Mouse (Mus musculus): ENCODE measurements around the gene Acsm3. TPM values are rescaled to one million over a fixed set of nuclear protein-coding genes. Genes with fewer than 3 reads are reported as not detected.
"Not testable (repeated sequence)": the region's sequence is repeated elsewhere in the genome, so short reads cannot be mapped to it uniquely, and the experiment has no call there.

Acsm3 gene
- total RNA-seq (2015; ENCODE audit: low replicate concordance) (not detected in 2 replicates), total RNA-seq (2017; ENCODE audit: low replicate concordance) (not detected in 2 replicates)

DNA sequence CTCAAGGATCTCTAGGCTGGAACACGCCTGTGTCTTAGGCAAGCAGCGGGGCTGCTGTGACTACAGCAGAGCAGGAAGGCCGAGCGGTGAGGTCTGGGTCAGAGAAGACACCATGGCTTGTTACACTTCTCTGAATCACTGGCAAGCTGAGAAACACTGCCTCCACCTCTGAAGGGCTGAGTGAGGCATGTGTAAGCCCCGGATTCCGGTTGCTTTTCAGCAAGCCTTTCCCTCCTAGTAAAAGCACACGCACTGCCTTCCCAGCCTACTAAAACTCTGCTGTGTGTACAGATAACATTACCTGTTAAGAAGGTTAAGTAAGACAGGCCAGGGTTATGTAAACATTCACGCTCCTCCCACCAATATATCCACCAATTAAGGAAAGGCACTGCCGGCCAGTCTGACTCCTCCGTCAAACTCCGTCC lies at the start of gene Acsm3:
Gene Acsm3, plus strand, starts transcription at position 397 of the 425 bp plus-strand sequence.
- no peak for ATAC-seq (replicated peaks; ENCODE audit: low FRiP score, poor library complexity, severe bottlenecking)

DNA sequence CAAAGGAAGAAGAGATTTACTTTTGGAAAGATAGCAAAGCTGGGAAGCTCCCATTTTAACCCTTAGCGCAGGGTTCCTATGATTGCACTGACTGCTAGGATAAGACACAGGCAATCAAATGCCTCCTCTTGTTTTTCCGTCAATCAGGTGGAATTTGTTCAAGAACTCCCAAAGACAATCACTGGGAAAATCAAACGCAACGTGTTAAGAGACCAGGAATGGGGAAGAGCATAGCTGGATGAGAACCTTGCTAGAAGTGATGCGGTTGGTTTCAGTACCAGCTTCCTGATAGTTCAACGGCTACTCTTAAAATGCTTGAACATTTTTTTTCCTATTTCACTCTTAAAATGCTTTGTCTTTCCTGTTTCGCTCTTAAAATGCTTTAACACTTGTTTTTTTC lies 46.6 kb upstream of the Acsm3 start:
- ATAC-seq (replicated peaks; ENCODE audit: low FRiP score, poor library complexity, severe bottlenecking): no peak

DNA sequence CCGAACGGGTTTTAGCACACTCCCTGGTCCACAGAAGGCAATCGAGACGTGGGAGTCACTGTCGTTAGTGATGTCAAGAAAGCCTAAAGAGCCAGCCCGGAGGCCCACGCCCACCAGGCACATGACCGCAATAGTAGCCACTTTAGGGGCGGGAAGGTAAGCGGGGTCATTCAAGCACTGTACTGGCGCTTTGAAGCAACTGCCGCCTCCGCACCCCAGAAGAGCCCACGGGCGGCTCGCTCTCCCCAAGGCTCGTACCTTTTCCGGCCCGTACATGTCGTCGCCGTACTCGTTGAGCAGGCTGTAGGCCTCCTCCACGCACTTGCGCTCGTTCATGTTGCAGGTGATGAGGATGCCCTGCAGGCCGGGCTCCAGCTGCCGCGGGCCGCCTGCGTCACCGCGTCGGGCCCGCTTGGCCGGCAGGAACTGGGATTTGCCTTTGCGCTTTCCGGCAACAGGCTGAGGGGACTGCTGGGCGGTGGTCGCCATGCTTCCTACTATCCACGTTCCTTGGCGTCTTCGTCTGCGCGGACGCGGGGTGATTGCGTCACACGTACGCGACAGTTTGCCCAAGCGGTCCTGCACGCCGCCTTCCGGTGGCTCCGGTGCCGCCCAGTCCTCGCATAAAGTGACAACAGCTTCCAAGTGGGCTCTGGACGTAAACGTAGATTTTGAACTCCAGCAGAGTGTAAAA lies 40.3 kb upstream of the Acsm3 start, which contains the start of gene Thumpd1:
Gene Thumpd1, minus strand, starts transcription at position 546 of the 694 bp plus-strand sequence.
- peak; percentile 87 for ATAC-seq (replicated peaks; ENCODE audit: low FRiP score, poor library complexity, severe bottlenecking)

DNA sequence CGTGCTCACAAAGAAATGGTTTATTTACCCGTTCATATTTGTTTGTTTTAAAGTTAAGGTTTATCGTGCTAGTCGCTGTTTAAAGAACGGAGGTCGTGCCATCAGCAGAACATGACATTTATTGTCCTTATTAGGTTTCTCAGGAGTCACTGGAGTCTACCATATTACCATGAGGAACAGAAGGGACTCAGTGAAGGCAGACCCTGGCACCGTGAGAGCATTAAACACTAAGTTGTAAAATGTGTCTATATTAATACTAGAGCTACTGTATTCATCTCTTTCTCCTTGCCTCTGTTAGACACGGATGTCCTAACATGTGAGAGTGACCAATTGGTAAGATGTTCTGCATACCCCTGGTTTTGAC lies 39.8 kb upstream of the Acsm3 start:
- peak; percentile 39 for ATAC-seq (replicated peaks; ENCODE audit: low FRiP score, poor library complexity, severe bottlenecking)

DNA sequence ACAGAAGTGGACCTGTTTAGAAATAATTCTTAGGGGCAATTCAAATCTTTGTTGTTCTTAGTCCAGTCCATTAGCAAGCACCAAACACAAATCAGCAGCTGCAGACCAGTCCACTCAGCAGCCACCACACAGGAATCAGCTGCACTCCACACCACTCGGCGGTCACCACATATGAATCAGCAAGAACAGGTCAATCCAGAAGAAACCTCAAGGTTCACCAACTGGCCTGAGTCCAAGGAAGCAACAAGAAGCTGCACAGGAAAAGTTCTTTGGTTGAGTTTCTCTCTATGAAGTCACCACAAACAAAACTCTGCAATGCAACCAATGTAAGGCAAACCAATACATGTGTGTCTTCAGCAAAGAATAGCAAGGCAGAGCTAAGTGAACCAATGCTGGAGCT lies 33.1 kb upstream of the Acsm3 start:
- no peak for ATAC-seq (replicated peaks; ENCODE audit: low FRiP score, poor library complexity, severe bottlenecking)

DNA sequence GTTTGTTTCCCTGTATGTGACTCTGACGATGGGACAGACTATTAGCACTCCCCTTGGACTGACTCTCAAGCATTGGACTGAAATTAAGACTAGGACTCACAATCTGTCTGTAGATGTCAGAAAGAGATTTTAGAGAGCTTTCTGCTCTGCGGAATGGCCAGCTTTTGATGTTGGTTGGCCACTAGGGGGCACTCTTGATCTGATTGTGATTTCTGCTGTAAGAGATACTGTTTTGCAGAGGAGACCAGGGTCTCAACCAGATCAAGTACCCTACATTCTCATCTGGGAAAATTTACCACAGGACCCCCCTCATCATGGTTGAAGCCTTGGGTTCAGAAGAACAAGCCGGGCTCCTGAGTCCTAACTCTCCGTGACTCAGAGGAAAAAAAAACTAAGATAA lies 29.5 kb upstream of the Acsm3 start:
- not testable (repeated sequence) for ATAC-seq (replicated peaks; ENCODE audit: low FRiP score, poor library complexity, severe bottlenecking)

DNA sequence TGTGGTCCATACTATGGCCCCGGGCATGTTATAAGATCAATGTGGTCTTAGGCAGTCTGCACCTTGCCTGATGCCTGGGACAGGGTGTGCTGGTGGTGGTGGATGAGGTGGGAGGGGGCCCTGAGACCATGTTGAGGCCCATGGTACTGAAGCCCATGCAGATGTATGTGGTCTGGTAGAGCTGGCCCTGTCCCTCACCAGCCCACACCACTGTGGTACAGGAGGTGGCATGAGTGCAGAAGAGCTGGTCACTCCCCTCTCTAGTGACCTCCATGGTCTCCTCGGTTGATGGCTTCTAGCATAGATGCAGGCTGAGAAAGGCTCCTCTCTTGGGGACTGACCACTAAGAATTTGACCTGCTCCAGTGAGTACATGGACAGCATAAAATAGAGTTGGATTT lies 21.8 kb upstream of the Acsm3 start:
- no peak for ATAC-seq (replicated peaks; ENCODE audit: low FRiP score, poor library complexity, severe bottlenecking)

DNA sequence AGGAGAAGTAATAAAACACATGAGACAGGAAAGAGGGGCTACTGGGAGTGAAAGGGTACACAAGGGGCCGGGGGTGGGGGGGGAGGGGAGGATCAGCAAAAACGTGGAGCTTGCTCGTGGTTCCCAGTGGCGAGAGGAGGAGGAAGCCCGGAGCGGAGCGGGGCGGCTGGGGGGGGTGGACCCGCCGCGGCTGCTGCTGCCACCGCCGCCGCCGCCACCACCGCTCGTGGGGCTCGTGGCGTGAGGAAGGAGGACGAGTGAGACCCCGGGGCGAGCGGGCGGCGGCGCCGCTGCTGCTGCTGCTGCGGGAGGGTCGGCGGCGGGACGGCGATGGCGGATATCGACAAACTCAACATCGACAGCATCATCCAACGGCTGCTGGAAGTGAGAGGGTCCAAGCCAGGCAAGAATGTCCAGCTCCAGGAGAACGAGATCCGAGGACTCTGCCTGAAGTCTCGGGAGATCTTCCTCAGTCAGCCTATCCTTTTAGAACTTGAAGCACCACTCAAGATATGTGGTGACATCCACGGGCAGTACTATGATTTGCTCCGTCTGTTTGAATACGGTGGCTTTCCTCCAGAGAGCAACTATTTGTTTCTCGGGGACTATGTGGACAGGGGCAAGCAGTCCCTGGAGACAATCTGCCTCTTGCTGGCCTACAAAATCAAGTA lies 20.8 kb upstream of the Acsm3 start:
- peak; percentile 72 for ATAC-seq (replicated peaks; ENCODE audit: low FRiP score, poor library complexity, severe bottlenecking)

DNA sequence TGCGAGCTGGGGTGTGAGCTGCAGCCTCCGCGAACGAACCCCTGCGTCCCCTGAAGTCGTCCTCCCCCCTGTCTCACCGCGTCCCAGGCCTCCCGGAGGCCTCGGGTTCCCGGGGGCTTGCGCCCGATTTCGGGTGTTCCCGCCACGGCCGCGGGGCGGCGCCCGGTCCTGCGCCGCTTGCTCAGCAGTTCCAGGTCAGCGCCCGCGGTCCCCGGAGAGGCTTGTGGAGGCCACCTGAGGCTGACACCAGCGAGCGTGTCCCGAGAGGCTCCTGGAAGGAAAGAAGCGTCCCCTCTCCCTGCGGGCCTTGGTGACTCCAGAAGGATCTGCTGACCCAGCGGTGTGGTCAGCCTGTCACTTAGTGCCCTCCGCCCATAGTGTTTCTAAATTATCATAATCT lies 16.4 kb upstream of the Acsm3 start:
- no peak for ATAC-seq (replicated peaks; ENCODE audit: low FRiP score, poor library complexity, severe bottlenecking)

DNA sequence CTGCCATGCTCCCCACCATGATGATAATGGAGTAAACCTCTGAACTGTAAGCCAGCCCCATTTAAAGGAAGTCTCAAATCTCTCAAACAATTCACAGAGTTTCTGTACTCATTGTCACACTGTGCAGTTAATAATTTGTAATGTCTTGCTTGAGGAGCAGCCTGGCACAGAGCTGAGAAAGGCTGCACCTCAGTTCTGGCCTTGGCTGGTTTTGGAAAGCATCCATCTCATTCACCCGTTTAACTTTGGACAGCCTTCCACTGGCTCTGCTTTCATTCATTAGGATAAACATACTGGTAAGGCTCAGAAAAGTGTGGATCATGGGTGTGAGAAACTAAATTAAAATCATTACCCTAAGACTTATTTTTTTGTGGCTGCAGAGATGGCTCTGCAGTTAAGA lies 14.9 kb upstream of the Acsm3 start:
- ATAC-seq (replicated peaks; ENCODE audit: low FRiP score, poor library complexity, severe bottlenecking): no peak

DNA sequence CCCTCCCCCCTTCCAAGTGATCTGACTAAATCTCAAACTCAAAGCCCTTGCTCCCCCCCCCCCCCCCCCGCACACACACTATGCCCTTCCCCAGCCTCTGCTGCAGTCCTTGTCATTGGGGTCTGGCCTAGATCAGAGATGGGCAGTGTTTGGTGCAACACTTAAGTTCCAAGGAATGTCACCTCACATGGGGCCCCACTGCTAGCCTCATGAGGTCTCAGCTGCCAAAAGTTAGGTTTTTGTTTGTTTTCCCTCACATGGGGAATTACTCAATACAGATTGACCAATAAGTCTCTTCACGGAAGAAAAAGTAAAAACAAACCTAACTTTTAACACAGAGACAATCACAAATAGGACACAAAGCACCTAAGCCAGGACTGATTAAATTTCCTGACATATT lies 12.0 kb upstream of the Acsm3 start:
- no peak for ATAC-seq (replicated peaks; ENCODE audit: low FRiP score, poor library complexity, severe bottlenecking)

DNA sequence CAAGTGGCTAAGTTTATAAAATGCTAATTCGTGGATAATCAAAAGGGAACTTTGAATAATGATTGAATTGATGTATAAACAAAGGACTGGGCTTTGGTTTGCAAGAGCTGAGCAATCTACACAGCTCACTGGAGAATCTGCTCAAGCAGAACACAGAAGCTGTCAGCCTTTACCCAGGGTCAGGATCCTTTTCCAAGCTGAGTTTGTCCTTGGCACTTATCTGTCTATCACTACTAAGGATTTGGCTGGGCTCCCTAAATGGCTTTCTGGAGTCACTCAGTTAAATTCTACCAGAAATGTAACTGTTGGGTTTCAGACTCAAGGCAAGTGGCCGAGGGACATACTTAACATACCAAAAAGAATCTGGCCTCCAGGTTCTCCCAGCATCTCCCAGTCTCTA lies 10.8 kb upstream of the Acsm3 start:
- no peak for ATAC-seq (replicated peaks; ENCODE audit: low FRiP score, poor library complexity, severe bottlenecking)

DNA sequence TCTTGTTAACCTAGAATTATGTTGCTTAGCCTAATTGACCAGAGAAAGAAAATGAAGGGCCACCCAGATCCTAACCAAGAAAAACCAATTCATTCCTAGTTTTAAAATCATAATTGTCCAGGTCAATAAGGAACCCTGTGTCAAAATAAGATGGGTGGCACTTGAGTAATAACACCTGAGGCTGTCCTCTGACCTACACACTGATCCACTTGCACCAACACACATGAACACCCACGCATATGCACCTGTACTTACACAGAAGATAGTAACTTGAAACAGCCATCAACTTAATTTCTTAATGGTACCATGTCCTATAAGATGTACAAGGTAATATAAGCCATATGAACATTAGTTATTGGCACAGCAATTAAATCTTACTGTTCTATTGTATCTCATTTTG lies 7.0 kb upstream of the Acsm3 start:
- ATAC-seq (replicated peaks; ENCODE audit: low FRiP score, poor library complexity, severe bottlenecking): no peak

DNA sequence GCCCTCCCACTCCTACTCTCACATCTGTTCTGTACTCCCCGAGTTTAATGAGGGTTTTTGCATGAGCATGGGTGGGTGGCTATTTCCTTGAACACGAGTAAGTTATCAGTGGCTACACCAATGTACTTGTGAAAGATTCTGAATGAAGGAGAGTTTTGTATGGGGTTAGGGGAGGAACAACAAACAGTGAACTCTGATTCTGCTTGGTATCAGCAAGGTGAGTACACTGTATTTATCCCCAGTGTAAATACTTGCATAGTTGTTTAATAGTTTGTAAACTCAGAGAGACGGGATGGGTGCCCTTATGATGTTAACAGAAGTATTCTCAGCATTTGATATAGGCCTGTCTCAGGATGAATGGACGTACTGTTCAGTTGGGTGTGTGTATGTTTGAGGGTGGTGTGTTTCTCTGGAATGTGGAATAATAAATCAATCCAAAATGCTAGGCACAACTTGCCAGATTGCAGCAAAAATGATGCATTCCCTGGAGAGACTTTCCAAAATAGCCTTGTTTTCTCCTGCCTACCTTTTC lies 1.5 kb downstream of the Acsm3 start:
- no peak for ATAC-seq (replicated peaks; ENCODE audit: low FRiP score, poor library complexity, severe bottlenecking)

DNA sequence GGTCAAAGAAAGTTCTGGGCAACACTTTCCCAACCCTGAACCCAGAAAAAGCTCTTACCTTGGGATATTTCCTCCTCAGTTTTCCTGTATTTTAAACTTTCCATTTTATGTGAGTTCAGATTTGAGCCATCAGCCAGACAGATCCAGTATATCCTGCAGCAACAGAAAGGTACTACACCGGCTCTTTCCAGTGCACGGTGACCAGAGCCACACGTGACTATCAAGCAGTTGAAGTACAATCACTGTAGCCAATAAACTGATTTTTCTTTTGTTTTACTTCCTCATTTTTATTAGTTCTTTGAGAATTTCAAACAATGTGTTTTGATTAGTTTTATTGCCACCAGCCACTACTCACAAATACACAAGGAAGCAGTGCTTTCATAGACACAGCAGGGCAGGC lies 3.7 kb downstream of the Acsm3 start:
- ATAC-seq (replicated peaks; ENCODE audit: low FRiP score, poor library complexity, severe bottlenecking): no peak

DNA sequence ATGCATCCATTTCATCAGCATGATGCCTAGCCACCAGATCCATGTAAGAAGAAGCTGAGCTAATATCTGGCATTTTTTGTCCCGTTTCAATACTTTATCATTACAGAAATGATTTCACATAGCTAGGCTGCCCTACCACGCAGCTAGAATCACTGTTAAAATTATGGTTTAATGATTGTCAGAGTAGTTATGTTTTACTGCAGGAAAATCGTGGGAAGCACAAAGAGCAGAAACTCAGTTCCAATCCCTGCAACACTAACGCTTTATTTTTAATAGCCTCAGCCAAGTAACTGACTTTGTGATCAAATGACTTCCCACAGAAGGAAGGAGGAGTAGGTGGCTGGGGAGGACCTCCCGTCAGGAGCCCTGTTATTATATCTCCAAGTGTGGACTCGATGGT lies 6.3 kb downstream of the Acsm3 start:
- no peak for ATAC-seq (replicated peaks; ENCODE audit: low FRiP score, poor library complexity, severe bottlenecking)

DNA sequence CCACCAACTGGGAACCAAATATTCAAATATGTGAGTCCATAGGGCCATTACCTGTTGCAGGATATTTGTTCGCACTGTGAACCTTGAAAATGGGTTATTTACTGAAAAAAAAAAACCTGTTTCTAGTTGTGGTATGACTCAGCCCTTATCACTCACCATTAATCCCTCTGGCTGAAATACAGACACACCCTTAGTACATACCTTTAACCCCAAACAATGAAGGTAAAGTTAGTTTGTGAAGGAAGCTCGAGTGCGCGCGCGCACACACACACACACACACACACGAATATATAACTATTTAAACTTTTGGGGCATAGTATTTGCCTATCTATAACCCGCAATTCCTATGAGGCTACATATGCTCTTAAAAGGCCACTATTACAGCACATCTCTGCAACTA lies 9.2 kb downstream of the Acsm3 start:
- ATAC-seq (replicated peaks; ENCODE audit: low FRiP score, poor library complexity, severe bottlenecking): no peak

DNA sequence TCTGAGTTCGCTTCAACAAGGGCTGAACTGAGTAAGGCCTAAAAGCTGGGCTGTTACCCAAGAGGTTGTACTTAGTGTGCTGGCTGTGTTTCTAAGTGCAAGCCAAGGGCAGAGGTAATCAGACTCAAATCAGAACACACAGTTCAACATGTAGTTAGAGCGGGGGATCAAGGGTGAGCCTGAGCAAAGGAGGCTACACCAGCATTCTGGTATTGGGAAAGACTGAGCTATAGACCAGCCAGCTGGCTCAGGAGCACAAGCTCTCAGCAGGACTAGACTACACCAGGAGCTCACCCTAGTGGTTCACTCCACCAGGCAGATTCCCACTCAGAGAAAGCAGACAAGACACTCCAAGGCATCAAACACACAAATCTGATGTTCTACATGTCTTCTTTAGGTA lies 22.7 kb downstream of the Acsm3 start:
- ATAC-seq (replicated peaks; ENCODE audit: low FRiP score, poor library complexity, severe bottlenecking): no peak

DNA sequence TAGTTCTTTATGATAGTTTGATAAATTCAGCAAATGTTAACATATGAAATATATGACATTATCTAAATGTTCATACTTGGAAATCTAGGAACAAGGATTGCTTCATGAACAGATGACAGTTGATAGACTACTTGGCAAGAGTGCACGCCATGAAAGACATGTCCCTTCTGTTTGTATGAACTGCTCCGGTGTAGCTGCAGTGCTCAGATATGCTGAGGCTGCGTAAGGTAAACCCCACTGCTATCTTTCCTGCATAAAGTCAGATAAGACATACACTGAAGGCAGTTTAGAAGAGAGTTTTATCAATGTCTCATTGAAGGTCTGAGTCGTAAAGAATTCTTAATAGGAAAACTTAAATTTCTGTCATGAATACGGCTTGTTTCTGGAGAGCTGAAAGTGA lies 24.2 kb downstream of the Acsm3 start:
- ATAC-seq (replicated peaks; ENCODE audit: low FRiP score, poor library complexity, severe bottlenecking): peak; percentile 79

DNA sequence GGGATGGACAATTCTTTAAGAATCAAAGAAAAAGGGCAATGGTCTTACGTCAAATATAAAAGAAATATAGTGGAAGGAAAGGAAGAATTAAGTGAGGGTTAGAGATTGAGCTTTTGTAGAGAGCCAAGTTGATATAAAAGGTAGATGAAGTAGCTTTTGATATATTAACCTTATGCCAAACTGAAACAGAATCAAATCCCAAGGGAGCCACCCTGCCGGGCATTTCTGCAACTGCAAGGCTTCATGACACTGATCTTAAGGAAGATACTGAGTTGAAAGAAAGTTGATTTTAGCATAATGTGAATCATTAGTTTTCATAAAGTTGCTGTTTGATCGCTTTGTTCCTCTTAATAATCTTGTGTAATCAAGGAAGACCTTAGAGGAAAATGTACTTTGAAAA lies 28.3 kb downstream of the Acsm3 start:
- no peak for ATAC-seq (replicated peaks; ENCODE audit: low FRiP score, poor library complexity, severe bottlenecking)

DNA sequence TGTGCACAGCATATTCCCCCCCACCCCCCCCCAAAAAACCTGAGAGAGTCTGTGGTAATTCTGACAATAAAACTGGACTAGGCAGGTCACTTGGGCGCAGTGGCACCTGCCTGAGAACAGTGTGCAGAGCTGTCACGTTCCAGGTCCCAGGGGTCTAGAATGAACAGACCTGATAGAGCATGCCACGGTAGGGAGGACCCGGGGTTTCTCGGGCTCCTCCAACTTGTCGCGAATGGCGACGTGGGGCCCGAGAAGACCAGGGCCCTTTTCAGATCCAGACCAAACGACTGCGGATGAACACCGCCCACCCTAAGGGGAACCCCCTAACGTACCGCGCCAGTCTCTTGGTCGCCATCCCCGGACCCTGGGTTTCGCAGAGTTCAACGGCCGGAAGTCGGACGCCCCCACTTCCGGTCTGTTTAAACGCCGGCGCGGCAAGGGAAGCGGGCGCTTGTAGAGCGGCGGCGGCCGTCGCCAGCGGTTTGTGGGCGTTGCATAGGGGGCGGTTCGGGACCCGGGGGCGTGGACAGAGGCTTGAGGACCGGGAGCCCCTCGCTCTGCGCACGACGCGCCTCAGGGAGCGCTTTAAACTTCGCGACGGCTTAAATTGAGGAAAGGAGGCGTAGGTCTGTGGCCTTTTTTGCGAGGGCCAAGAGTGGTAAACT lies 33.0 kb downstream of the Acsm3 start, which contains the start of the genes Rexo5 and Eri2:
Gene Rexo5, plus strand, starts transcription at position 421 of the 665 bp plus-strand sequence.
Gene Eri2, minus strand, starts transcription at position 473 of the 665 bp plus-strand sequence.
- peak; percentile 97 for ATAC-seq (replicated peaks; ENCODE audit: low FRiP score, poor library complexity, severe bottlenecking)

All from erythroid progenitor cell, adult 5-6 weeks (primary cell).